Mouse (Mus musculus): ENCODE results near the gene Rnh1. TPM values are rescaled to one million over a fixed set of nuclear protein-coding genes. Genes with fewer than 3 reads are reported as not detected.
A peak's percentile ranks its signal among the peaks of the same experiment; 100 is the strongest.

Gene Rnh1
- total and polyA plus RNA-seq, 3 experiments, result 84.7 to 133 (median 95.5) TPM

DNA sequence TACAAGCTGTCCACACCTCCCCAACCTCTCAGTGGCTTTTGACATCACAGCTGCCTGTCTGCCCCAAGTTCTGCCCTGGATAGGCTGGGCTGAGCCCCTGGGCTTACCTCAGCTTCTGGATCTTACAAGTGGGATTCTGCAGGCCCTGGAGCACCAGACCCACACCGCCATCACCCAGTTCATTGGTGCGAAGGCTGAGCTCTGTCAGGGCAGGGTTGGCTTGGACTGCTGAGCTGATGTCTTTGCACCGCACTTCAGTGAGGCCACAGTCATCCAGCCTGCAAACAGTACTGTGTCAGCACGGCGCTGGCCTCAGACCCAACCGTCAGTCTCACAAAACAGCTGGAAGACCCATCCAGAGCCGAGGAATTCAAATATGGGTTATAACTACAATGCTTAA lies 8.3 kb downstream of the Rnh1 start:
- H3K27me3 ChIP-seq (replicated peaks), result no peaks in the 10 kb centered on the region
- DNase-seq (ENCODE audit: extremely low read depth), result no peak
- peak overlapping the region in 1 of 3 experiments; percentile 29 for H3K4me3 ChIP-seq (replicated peaks in 1 of 3; ENCODE audit: low read depth in 2 of 3, low read length in 2 of 3, poor library complexity in 1 of 3)
- H3K27ac ChIP-seq (ENCODE audit: insufficient read depth, low read depth), result peak overlapping the region; percentile 94
- peaks cover 46 to 73% of the 10 kb centered on the region in 2 experiments for H3K36me3 ChIP-seq (replicated peaks in 1 of 2; ENCODE audit: control insufficient read depth in 1 of 2, insufficient read depth in 1 of 2, low read length in 1 of 2)
- dilution Hi-C loops (cut with MboI; ENCODE audit: extremely low pct_ligation_motif_present, extremely low pct_unique_long_range_greater_than_20kb, low sequenced_read_pairs) (no loop called here), in situ Hi-C loops (cut with MboI; ENCODE audit: low pct_ligation_motif_present, low pct_unique_long_range_greater_than_20kb, low sequenced_read_pairs) (no loop called here)
- peaks cover 27 to 49% of the 10 kb centered on the region in 2 experiments for H3K4me1 ChIP-seq (ENCODE audit: control insufficient read depth in 1 of 2, insufficient read depth in 2 of 2)
- TF ChIP-seq GABPA (IDR thresholded peaks at IDR 0.05; ENCODE audit: insufficient replicate concordance, low read depth, low read length) (no peak), ELF1 (IDR thresholded peaks at IDR 0.05; ENCODE audit: low read depth, low read length) (no peak), POLR2AphosphoS2 (IDR thresholded peaks at IDR 0.05; ENCODE audit: low read depth, low read length) (no peak), BHLHE40 (IDR thresholded peaks at IDR 0.05; ENCODE audit: low read depth, low read length) (no peak), IRF4 (IDR thresholded peaks at IDR 0.05; ENCODE audit: low read depth, low read length) (no peak), CHD2 (IDR thresholded peaks at IDR 0.05; ENCODE audit: low read length) (no peak), RCOR1 (conservative IDR thresholded peaks at IDR 0.05; ENCODE audit: low read depth, low read length) (no peak), ZC3H11A (IDR thresholded peaks at IDR 0.05; ENCODE audit: low read depth, low read length) (no peak), MAZ (IDR thresholded peaks at IDR 0.05; ENCODE audit: low read depth, low read length) (no peak), MYC (IDR thresholded peaks at IDR 0.05; ENCODE audit: low read depth, low read length) (no peak), UBTF (IDR thresholded peaks at IDR 0.05; ENCODE audit: low read depth, low read length) (no peak), USF1 (IDR thresholded peaks at IDR 0.05; ENCODE audit: low read depth, low read length) (no peak), KAT2A (IDR thresholded peaks at IDR 0.05; ENCODE audit: insufficient replicate concordance, low read length) (no peak), MAFK (IDR thresholded peaks at IDR 0.05; ENCODE audit: insufficient replicate concordance, low read length) (no peak), SMC3 (IDR thresholded peaks at IDR 0.05; ENCODE audit: low read depth, low read length) (no peak), CHD1 (IDR thresholded peaks at IDR 0.05; ENCODE audit: low read depth, low read length) (no peak), TCF12 (IDR thresholded peaks at IDR 0.05; ENCODE audit: low read depth, low read length) (no peak), NRF1 (IDR thresholded peaks at IDR 0.05; ENCODE audit: low read depth, low read length) (no peak), HCFC1 (IDR thresholded peaks at IDR 0.05; ENCODE audit: low read depth, low read length) (no peak)
- H3K9me3 ChIP-seq (replicated peaks; ENCODE audit: low read length), result no peaks in the 10 kb centered on the region
- no peak overlapping the region; the same call in 1 of the 2 replicates for H3K9ac ChIP-seq (ENCODE audit: insufficient read depth, low read depth)
- peaks cover 11% of the 10 kb centered on the region for H3K79me2 ChIP-seq (replicated peaks; ENCODE audit: control insufficient read depth, extremely low read depth, insufficient read depth, poor library complexity, severe bottlenecking)
- H3K4me2 ChIP-seq (ENCODE audit: insufficient read depth, low read depth, poor library complexity, severe bottlenecking), result peak overlapping the region; percentile 40; the same call in 1 of the 2 replicates

- no peaks in the 10 kb centered on the region for H3K9me3 ChIP-seq (replicated peaks; ENCODE audit: low read length)
- H3K79me2 ChIP-seq (replicated peaks; ENCODE audit: control insufficient read depth, extremely low read depth, insufficient read depth, poor library complexity, severe bottlenecking), result no peaks in the 10 kb centered on the region
- peaks cover 0 to 22% of the 10 kb centered on the region in 2 experiments; a peak in 2 of 4 replicates for H3K4me1 ChIP-seq (ENCODE audit: control insufficient read depth in 1 of 2, insufficient read depth in 2 of 2)
- H3K27ac ChIP-seq (ENCODE audit: insufficient read depth, low read depth), result no peak overlapping the region
- peaks cover 57 to 82% of the 10 kb centered on the region in 2 experiments for H3K36me3 ChIP-seq (replicated peaks in 1 of 2; ENCODE audit: control insufficient read depth in 1 of 2, insufficient read depth in 1 of 2, low read length in 1 of 2)
- TF ChIP-seq NELFE (IDR thresholded peaks at IDR 0.05; ENCODE audit: low read depth, low read length) (no peak), MAFK (IDR thresholded peaks at IDR 0.05; ENCODE audit: insufficient replicate concordance, low read length) (no peak), ZC3H11A (IDR thresholded peaks at IDR 0.05; ENCODE audit: low read depth, low read length) (no peak), CHD1 (IDR thresholded peaks at IDR 0.05; ENCODE audit: low read depth, low read length) (no peak), POLR2AphosphoS2 (IDR thresholded peaks at IDR 0.05; ENCODE audit: low read depth, low read length) (no peak), ELF1 (IDR thresholded peaks at IDR 0.05; ENCODE audit: low read depth, low read length) (no peak), HCFC1 (IDR thresholded peaks at IDR 0.05; ENCODE audit: low read depth, low read length) (no peak), SIN3A (IDR thresholded peaks at IDR 0.05; ENCODE audit: low read length) (no peak), NRF1 (IDR thresholded peaks at IDR 0.05; ENCODE audit: low read depth, low read length) (no peak), JUND (conservative IDR thresholded peaks at IDR 0.05; ENCODE audit: low read depth, low read length) (no peak), TBP (conservative IDR thresholded peaks at IDR 0.05; ENCODE audit: low read depth, low read length) (no peak), MAX (IDR thresholded peaks at IDR 0.05; ENCODE audit: low read length) (no peak), GABPA (IDR thresholded peaks at IDR 0.05; ENCODE audit: insufficient replicate concordance, low read depth, low read length) (no peak), PAX5 (IDR thresholded peaks at IDR 0.05; ENCODE audit: low read length) (no peak)
- H3K9ac ChIP-seq (ENCODE audit: insufficient read depth, low read depth), result no peak overlapping the region
- no peak overlapping the region for H3K4me3 ChIP-seq (replicated peaks in 1 of 3; ENCODE audit: low read depth in 2 of 3, low read length in 2 of 3, poor library complexity in 1 of 3)
- no peaks in the 10 kb centered on the region for H3K27me3 ChIP-seq (replicated peaks)
- no peak for DNase-seq (ENCODE audit: extremely low read depth)
- in situ Hi-C loops (cut with MboI; ENCODE audit: low pct_ligation_motif_present, low pct_unique_long_range_greater_than_20kb, low sequenced_read_pairs) (no loop called here), dilution Hi-C loops (cut with MboI; ENCODE audit: extremely low pct_ligation_motif_present, extremely low pct_unique_long_range_greater_than_20kb, low sequenced_read_pairs) (no loop called here)
- no peak overlapping the region for H3K4me2 ChIP-seq (ENCODE audit: insufficient read depth, low read depth, poor library complexity, severe bottlenecking)
Observed at GRCm38 (mm10) chr7:141155362-141155761, 17.3 kb downstream of the Rnh1 start.

Measured in CH12.LX (cell line).